Mouse (Mus musculus): ENCODE results near the gene Pitx3.
"Not testable (repeated sequence)": the region's sequence is repeated elsewhere in the genome, so short reads cannot be mapped to it uniquely, and the experiment has no call there.

Gene Pitx3

DNA sequence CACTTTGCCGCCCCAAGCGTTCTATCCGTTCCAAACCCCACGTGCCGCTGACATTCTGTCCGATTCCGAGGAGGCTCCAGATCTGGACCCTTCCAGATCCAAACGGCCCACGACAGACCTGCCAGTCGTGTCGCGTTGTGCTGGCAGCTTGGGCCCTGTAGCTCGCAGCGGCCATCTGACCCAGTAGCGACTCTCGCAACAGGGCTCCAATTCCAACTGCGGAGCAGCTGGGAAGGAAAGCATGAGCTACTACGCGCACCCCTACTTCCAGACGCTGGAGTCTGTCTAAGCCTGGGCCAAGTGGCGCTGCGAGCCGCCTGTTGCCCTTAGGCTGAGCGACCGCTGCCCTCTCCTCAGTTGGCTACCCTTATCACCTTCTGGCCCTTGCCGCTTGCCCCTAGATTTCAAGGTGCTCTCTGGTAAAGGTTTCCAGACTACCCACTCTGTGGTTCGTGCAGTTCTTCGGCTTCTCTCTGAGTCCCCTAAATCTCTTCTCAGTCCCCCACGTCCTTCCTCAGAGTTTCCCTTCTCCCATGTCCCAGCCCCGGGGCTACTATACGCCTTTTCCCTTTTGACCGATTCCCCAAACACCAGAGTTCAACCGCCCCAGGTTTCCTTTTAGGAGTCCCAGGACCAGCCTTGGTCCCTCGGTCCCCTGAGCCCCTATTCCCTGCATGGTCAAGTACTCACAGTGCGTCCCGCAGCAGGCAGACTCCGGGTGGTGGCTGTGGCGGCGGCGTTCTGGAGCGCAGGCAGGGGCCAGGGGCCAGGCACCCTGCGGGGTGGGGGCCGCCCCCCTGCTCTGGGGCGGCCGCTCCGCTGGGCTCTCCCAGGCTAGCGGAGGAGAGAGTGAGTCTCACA lies at the start of gene Pitx3:
Gene Pitx3, minus strand, starts transcription at position 816 of the 861 bp plus-strand sequence.
- DNase-seq: peak; percentile 93

DNA sequence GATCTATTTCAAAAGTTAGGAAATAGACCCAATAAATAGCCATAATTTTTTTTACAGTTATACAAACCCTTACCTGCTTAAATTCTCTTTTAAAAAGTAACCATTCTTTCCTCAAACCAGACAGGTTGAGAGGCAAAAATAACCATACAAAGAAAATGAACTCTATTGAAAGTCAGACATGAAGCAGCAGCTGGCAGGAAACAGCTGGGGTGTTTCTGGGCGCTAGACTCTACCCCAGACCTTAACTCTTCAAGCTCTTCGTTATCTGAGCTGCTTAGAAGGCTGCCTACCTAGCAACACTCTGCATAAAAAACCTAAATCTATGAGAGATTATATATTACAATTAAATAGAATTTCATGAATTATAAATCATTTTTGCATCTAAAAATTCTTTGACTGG lies 39.1 kb upstream of the Pitx3 start:
- no peak for DNase-seq

DNA sequence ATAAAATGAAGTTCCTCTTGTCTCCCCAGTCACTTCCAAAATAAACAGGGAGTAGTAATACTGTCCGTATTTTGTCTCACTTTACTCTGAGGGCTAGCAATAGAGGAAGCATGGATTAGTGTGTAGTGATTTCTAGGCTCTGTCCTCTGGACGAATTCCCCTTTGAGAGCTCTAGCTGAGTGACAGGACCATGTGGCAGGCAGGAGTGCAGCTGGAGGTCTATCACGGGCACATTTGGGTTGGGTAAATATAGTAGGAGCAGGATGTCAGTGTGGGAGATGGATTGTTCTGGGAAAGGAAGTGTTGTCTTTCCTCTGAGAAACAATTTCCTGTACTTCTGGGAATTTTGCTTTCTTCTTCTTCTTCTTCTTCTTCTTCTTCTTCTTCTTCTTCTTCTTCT lies 38.5 kb upstream of the Pitx3 start:
- DNase-seq: peak; percentile 95

DNA sequence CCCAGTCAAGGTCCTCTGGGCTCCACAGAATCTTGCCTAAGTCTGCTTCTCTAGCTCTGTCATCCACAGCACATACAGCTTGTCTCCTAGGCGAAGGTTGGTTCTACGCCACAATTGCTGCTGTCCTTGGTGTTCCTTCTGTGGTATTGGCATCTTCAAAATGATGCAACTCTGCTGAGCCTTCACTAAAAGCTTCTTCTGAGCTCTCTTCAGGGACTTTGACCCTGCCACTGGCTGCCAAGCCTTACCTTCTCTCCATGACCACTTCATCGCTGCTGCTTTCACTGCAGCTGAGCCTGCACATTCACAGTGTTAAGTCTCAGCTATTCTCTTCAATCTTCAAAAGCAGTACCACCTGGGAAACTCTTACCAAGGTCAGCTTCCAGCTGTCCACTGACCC lies 34.1 kb upstream of the Pitx3 start:
- no peak for DNase-seq

DNA sequence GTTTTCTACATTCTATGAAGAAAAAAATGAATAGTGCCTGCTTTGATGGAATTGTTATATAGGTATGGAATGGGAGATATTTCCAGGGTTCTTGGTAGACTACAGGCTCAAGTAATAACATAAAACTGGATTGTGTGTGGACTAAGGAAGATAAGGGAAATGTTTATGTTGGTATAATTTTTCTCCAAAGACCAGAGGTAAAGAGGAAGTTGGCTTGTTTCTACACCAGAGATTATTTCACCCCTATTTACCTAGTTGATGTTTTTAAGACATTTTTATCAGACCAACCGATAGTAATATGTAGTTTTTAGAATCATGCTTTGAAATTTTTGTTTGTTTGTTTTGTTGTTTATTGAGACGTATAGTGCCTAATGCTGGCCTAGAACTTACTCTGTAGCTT lies 32.1 kb upstream of the Pitx3 start:
- no peak for DNase-seq

DNA sequence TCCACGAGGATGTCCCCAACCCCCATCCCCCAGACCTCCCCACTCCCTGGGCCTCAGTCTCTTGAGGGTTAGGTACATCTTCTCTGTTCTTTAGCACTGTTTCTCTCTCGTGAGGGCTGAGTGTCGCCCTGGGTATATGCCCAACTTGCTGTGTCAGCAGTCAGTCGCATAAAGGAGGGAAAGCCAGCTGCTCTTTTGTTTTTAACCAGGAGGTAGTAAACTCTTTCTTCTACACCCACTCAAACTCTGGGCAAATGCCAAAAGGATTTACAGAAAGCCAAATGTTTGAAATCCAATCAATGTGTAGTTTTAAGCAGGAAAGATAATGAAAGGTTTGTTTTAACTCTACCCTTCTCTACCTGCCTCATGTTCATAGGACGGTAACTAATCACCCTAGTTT lies 28.9 kb upstream of the Pitx3 start:
- DNase-seq: peak; percentile 65

DNA sequence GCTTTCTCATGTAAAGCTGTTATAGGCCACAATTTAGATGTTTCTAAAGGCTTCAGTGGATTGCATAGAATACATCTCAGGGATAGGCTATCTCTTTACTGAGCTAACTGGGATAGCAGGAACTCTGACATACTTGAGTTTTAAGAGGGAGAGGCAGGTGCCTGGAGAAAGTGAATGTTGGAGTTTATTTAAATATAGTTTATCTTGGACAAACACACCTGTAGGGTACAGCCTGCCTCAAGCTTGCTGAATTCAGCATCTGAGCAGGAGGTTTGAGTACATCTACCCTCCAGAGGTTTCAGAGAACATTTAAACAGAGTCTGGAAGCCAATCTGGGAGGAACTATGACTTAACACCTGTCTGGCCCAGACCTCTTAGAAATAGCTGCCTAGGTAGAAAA lies 27.0 kb upstream of the Pitx3 start:
- DNase-seq: peak; percentile 14

DNA sequence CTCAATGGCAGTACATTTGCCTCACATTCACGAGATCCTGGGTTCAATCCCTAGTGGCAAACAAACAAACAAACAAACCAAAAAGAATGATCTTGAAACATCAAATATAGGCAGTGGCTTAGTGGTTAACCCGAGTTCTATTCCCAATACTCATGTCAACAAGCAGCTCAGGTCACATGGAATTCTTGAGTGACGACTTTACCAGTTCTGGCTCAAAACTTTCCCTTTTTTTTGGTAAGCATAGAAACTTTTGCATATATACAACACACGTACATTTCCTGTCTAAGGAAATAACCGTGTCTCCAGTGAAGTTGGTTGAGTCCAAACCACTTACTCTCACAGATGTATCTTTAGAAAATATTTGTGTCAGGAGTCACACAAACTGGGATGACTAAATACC lies 24.4 kb upstream of the Pitx3 start:
- no peak for DNase-seq

DNA sequence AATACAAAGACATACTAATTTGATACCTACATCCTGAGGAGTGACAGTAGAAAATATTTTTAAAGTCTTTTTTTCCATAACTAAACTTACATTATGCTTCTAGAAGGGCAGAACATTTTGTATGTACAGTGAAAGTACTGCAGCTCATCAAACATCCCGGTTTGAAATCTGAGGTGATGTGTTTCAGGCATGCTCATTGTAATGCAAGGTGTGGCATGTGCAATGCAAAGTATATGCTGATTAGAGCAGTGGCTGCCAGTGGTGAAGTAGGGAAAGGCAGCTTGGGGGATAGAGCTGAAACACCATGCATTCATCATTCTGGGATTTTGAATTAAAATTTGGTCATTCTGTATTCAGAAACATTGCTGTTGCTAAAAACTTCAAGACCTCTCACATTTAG lies 21.8 kb upstream of the Pitx3 start:
- peak; percentile 43 for DNase-seq

DNA sequence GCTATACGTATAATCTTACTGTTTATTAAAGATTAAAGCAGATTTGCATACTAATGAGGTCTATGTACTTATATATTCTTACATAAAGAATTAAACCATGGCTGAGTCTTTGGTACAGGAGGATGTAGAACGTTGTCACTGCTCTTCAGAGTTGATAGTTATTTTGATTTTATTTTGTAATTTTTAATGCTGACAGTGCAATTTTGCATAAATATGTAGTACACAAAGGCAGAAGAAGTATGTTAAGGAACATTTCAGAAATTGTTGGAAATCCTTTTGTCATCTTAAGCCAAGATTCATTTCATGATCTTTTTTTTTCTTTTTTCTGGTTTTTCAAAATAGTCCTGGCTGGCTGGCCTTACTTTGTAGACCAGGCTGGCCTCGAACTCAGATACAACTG lies 21.3 kb upstream of the Pitx3 start:
- no peak for DNase-seq

DNA sequence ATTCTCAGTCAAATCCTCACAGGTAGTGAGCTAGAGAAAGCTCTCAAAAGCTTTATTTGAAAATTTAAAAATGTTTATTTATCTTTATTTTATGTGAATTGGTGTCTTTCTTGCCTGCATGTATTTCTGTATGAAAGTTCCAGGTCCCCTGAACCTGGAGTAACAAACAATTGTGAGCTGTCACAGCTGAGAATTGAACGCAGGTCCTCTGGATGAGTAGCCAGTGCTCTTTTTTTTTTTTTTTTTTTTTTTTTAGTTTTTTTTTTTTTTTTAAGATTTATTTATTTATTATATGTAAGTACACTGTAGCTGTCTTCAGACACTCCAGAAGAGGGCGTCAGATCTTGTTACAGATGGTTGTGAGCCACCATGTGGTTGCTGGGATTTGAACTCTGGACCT lies 19.0 kb upstream of the Pitx3 start:
- DNase-seq: not testable (repeated sequence)

DNA sequence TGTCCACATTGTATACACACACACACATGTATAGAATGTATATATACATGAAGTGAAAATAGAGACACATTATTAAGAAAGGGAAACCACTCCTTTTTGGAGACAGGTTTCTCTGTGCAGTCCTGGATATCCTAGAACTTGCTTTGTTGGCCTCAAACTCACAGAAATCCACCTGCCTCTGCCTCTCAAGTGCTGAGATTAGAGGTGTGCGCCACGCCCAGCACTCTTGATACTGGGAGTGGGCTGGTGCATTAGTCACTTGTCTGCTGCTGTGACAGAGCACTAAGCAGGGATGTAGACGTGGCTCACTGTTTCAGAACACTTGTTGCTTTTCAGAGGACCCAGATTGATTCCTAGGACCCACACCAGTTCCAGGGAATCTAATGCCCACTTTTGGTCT lies 17.8 kb upstream of the Pitx3 start:
- DNase-seq: peak; percentile 6

DNA sequence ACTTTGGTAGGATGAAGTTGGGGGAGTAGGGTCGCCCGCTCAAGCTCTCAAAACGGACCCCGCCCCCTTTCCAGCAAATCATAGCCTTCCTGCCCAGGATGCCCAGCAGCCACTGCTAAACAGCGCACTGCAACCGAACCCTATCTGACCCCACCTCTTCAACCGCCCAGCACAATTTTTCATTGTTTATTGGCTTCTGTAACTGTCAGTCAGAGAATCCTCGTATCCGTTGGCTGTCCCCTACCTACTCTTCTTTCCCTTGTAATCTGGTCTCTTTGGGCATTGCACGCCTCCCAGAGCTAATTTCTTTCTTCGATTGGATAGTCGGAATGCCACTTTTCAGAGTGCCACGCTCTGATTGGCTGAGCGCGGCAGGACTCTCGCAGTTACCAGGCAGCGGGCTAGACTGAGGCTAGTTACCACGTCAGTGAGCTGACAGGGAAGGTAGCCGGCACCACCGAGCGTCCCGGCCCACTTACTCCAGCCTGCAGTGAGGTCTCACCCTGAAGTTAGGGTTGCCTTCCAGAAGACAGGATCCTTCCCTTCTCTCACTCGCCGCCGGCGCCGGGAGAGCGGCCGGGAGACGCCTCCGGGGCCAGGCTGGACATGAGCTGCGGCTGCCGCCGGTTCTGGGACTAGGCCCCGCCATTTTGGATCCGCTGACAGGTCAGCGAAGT lies 4.1 kb upstream of the Pitx3 start, which contains the start of gene Gbf1:
Gene Gbf1, plus strand, starts transcription at position 383 of the 677 bp plus-strand sequence.
- peak; percentile 100 for DNase-seq

DNA sequence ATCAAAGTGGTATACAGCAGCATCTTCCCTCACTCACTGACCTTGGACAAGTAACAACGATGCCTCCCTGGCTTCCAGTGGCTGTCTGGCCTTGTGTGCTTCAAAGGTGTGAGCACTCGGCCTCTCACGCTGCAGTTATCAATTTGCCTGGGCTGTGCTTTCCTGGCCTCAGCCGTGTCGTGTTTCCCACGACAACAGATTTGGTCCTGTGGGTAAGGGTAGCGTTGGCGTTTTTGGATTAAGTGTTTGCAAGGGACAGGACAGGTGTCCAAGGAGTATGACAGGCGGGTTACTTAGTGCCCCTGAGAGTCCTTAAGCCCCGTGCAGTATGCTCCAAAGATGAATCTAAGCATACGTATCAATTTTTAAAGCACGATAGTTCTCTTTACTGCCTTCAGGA lies 965 bp upstream of the Pitx3 start:
- DNase-seq: peak; percentile 77

DNA sequence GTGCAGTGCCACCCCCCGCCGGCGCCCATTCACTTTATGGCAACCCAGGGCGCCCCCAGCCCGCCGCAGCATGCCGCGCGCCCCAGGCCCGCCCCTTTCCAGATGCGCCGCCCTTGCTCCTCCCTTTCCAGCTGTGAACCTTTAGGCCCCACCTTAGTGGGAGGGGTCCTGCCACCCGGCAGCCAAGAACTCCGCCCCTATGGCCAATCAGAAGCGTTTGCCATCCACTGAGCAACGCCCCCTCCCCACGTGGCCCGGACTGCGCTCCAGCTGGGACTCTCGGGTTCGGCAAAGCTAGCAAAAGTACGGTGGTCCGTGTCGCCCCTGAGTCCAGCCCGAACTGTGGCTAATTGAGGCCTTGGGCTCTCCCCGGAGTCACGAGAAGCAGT lies 240 bp upstream of the Pitx3 start:
- peak; percentile 99 for DNase-seq

DNA sequence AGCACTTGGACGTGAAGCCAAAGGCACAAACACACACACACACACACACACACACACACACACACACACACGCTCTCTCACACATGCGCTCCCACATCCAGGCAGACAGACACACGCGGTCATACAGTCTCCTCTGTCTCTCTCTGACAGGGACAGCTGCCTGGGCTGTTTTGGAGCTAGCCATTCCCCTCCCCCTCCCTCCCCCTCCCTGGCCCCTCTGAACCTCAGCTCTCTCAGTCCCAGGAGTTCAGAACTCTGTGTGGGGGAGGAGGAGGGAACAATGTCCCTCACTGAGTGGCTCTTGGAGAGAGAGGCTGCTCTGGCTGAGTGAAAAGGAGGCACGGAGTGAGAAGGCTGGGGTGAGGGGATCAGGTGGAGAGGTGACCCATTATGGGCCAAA lies 7.0 kb downstream of the Pitx3 start:
- peak; percentile 71 for DNase-seq

DNA sequence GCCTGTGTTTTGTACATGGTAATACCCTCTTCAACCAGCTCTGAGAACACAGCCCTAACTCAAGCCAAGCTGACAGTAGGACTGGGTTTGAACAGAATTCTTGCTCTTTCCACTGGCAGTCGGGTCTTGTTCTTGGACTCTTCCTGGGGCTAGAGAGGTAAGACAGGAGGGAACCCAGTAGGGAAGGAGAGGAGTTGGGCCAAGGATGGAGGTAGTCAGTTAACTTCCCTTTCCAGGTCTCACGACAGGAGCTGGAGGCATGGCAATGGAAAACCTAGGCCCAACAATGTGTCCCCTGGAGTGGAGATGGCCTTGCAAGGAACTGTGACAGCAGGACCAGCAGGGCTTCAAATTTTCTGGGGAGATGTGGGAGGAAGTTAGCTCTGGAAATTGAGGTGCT lies 7.8 kb downstream of the Pitx3 start:
- no peak for DNase-seq

DNA sequence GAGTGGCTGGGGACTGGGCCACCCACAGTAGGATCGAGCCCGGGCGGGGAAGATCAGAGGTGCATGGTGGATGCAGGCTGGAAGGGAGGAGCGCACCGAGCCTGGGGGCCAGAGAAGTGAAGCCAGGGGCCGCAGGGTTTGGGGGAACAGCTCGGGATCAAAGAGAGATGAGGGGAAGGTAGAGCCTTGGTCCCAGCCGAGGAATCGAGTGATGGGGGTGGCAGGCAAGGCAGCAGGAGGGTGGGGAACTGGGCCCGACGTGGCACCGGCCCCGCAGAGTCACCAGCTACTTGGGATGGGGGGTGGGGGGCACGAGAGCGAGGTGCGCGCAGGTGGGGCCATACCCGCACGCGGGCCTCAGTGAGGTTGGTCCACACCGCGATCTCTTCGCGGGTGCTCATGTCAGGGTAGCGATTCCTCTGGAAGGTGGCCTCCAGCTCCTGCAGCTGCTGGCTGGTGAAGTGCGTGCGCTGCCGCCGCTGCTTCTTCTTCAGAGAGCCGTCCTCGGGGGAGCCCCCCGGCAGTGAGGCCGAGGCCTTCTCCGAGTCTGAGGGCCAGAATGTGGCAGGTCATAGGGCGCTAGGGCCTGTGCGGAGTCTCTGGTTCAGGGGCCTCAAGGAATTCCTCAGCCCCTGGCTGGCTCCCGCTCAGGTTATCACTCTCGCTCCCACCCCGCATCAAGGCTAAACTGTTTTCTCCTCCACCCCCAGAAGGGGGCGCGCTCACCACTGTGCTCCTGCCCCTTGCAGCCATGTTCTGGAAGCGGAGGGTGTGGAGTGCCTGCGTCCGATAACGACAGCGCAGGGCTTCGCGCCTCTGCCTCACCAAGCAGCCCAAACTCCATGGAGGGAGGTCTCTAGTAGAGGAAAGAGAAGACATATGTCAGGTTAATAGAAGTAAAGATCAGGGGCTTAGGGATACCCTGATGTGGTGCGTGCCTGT lies 11.2 kb downstream of the Pitx3 start:
- peak; percentile 96 for DNase-seq

DNA sequence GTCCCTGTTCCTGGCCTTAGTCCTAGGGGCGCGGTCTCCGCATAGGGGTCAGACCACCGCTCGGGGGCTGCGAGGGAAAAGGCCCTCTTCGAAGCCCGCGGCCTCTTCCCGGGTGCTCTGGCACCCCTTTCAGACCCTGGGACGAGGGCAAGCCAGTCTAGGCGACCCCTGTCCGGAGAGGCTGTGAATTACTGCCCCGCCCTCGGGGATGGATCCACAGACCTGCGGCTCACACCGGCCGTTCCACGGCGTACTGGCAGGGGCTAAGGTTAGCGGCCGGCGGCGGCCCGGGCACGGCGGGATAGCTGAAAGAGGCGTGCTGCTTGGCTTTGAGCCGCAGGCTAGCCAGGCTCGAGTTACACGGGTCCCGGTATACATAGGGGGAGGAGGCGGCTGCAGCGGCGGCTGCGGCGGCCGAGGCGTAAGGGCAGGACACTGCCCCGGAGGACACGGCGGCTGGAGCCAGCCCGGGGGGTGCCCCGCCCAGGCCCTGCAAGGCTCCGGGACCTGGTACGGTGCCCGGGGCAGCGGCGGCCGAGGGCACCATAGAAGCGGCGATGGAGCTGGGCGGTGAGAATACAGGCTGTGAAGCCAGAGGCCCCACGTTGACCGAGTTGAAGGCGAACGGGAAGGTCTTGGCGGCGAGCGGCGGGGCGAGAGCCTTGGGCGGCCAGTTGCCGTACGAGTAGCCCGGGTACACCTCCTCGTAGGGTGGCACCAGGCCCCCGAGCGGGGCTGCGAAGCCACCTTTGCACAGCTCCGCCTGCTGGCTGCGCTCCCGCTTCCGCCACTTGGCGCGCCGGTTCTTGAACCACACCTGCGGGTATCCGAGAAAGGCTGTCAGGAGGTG lies 12.1 kb downstream of the Pitx3 start:
- peak; percentile 94 for DNase-seq

DNA sequence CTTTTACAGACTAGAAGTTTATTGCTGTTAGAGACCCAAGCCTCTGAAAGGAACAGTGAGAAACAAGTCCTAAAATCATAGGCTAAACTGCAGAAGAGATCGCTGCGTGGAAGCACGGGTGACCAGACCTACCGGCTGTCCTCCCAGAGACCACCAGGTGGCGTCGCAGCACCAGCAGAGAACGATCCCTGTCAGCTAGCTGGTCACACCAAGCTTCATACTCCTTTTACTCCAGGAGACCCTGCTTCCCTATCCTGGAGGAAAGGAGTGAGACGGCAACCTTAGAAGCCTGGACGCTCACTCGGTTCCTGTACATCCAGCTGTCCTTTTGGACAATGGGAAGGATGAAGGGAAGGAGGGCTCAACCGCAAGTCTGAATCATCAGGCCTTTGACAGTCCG lies 12.8 kb downstream of the Pitx3 start:
- peak; percentile 97 for DNase-seq

DNA sequence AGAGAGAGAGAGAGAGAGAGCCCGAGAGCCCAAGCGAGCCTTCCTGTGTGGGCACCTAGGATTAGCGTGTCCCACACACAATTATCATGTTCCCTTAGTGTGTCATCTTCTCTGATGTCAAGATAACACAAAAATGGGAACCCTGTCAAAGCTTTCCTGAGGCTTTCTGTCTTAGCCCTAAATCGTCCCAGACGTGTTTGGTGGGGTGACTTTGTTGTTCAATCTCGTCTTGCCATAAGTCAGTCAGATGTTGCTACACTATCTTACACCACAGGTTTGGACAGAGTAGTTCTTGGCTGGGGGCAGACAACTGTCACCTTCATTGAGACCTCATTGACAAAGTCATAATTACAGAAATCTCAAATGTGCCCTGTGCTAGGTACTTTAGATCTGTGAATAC lies 15.5 kb downstream of the Pitx3 start:
- DNase-seq: peak; percentile 72

Data from heart, adult 11 months (tissue).